Mouse (Mus musculus) testis, adult 2 months (tissue): ENCODE results near the gene Ccsap.

ENCODE experiments used
- CTCF ChIP-seq: fragments of 200-500 bp; IDR thresholded peaks from 2 replicates; pipeline ENCODE4 v1.5.1; 2012; ENCODE audit warnings: low read depth, mild to moderate bottlenecking, inconsistent platforms, low read length, moderate library complexity; ENCODE audit not compliant: control insufficient read depth, insufficient read depth, insufficient replicate concordance
- POLR2A ChIP-seq: fragments of 200-500 bp; IDR thresholded peaks from 2 replicates; pipeline ENCODE4 v1.6.1; 2012; ENCODE audit warnings: low read depth, mild to moderate bottlenecking, inconsistent platforms, low read length, moderate library complexity; ENCODE audit not compliant: control insufficient read depth

- TF ChIP-seq CTCF (no peak), POLR2A (no peak)
These were observed 8.4 kb downstream of the Ccsap start for GRCm38 (mm10) chr8:123851590-123851989.
